Mouse (Mus musculus): ENCODE data around the gene Vkorc1. TPM values are rescaled to one million over a fixed set of nuclear protein-coding genes. Genes with fewer than 3 reads are reported as not detected.
A peak's percentile ranks its signal among the peaks of the same experiment; 100 is the strongest.

The Vkorc1 gene
- polyA plus RNA-seq, 1 experiment from 2014 or later = 77.6 TPM

GRCm38 (mm10) chr7:127870136-127870821 is 25.1 kb downstream of the Vkorc1 start:
- no peaks in the 10 kb centered on the region for H3K27me3 ChIP-seq
- no peak for ATAC-seq (ENCODE audit: low read depth)
- H3K4me3 ChIP-seq = no peak overlapping the region
- no peak overlapping the region for H3K27ac ChIP-seq (replicated peaks)
- no peaks in the 10 kb centered on the region for H3K9me3 ChIP-seq
- H3K9ac ChIP-seq = no peak overlapping the region
- H3K4me1 ChIP-seq (replicated peaks) = peaks cover 33% of the 10 kb centered on the region
- WGBS = 86% methylated on average over 5 of the region's 5 CpGs
- peaks cover 60% of the 10 kb centered on the region for H3K36me3 ChIP-seq
- no peak overlapping the region for H3K4me2 ChIP-seq

GRCm38 (mm10) chr7:127869149-127869810 is 26.1 kb downstream of the Vkorc1 start:
- Histone ChIP-seq H3K9ac (no peak overlapping the region), H3K27me3 (no peaks in the 10 kb centered on the region), H3K4me3 (no peak overlapping the region), H3K36me3 (peaks cover 67% of the 10 kb centered on the region), H3K4me2 (no peak overlapping the region), H3K27ac (replicated peaks) (peak overlapping the region; percentile 64), H3K9me3 (no peaks in the 10 kb centered on the region), H3K4me1 (replicated peaks) (peaks cover 29% of the 10 kb centered on the region)
- no peak for ATAC-seq (ENCODE audit: low read depth)
- WGBS = 73% methylated on average over 3 of the region's 3 CpGs

- Histone ChIP-seq H3K36me3 (peaks cover 70% of the 10 kb centered on the region), H3K4me2 (no peak overlapping the region), H3K4me1 (replicated peaks) (peaks cover 12% of the 10 kb centered on the region), H3K9me3 (no peaks in the 10 kb centered on the region), H3K9ac (no peak overlapping the region), H3K27me3 (no peaks in the 10 kb centered on the region), H3K27ac (replicated peaks) (no peak overlapping the region), H3K4me3 (no peak overlapping the region)
- no peak for ATAC-seq (ENCODE audit: low read depth)
- WGBS = 97% methylated on average over 18 of the region's 18 CpGs
Observed at GRCm38 (mm10) chr7:127867641-127868040, 27.8 kb downstream of the Vkorc1 start.

- H3K4me3 ChIP-seq = no peak overlapping the region
- H3K27ac ChIP-seq (replicated peaks) = no peak overlapping the region
- ATAC-seq (ENCODE audit: low read depth) = no peak
- peaks cover 12% of the 10 kb centered on the region for H3K4me1 ChIP-seq (replicated peaks)
- 93% methylated on average over 12 of the region's 12 CpGs for WGBS
- no peaks in the 10 kb centered on the region for H3K27me3 ChIP-seq
- no peak overlapping the region for H3K9ac ChIP-seq
- H3K9me3 ChIP-seq = no peaks in the 10 kb centered on the region
- H3K4me2 ChIP-seq = no peak overlapping the region
- H3K36me3 ChIP-seq = peaks cover 64% of the 10 kb centered on the region
Observed at GRCm38 (mm10) chr7:127866434-127866833, 29.0 kb downstream of the Vkorc1 start.

GRCm38 (mm10) chr7:127858258-127858657 is 37.2 kb downstream of the Vkorc1 start:
- H3K36me3 ChIP-seq = peaks cover 7% of the 10 kb centered on the region; the same call in 1 of the 2 replicates
- H3K27me3 ChIP-seq = no peaks in the 10 kb centered on the region
- no peak overlapping the region for H3K9ac ChIP-seq
- ATAC-seq (ENCODE audit: low read depth) = no peak
- H3K4me1 ChIP-seq (replicated peaks) = no peaks in the 10 kb centered on the region
- H3K4me2 ChIP-seq = no peak overlapping the region
- H3K4me3 ChIP-seq = no peak overlapping the region
- no peak overlapping the region for H3K27ac ChIP-seq (replicated peaks)
- H3K9me3 ChIP-seq = no peaks in the 10 kb centered on the region
- WGBS = 91% methylated on average over 6 of the region's 6 CpGs

GRCm38 (mm10) chr7:127850906-127851305 is 44.5 kb downstream of the Vkorc1 start:
- H3K36me3 ChIP-seq = no peaks in the 10 kb centered on the region
- no peaks in the 10 kb centered on the region for H3K27me3 ChIP-seq
- H3K4me3 ChIP-seq = no peak overlapping the region
- H3K4me2 ChIP-seq = no peak overlapping the region
- no peaks in the 10 kb centered on the region for H3K9me3 ChIP-seq
- no peak overlapping the region for H3K9ac ChIP-seq
- H3K27ac ChIP-seq (replicated peaks) = no peak overlapping the region
- no peak for ATAC-seq (ENCODE audit: low read depth)
- H3K4me1 ChIP-seq (replicated peaks) = no peaks in the 10 kb centered on the region
- 76% methylated on average over 5 of the region's 5 CpGs for WGBS

GRCm38 (mm10) chr7:127849973-127850875 is 45.2 kb downstream of the Vkorc1 start:
- Histone ChIP-seq H3K4me2 (no peak overlapping the region), H3K9ac (no peak overlapping the region), H3K9me3 (no peaks in the 10 kb centered on the region), H3K4me3 (no peak overlapping the region), H3K36me3 (no peaks in the 10 kb centered on the region), H3K27ac (replicated peaks) (no peak overlapping the region), H3K4me1 (replicated peaks) (no peaks in the 10 kb centered on the region), H3K27me3 (no peaks in the 10 kb centered on the region)
- 80% methylated on average over 6 of the region's 6 CpGs for WGBS
- no peak for ATAC-seq (ENCODE audit: low read depth)

Other genes starting within 250 kb of the Vkorc1 start
- gene Bcl7c, start 186.7 kb downstream of the Vkorc1 start, polyA plus RNA-seq (2015; fragmentation: Nextera tagmentation; extraction: Ambion mirVana) = 41.2 and 44.9 TPM in 2 replicates
- 4.5 and 4.9 TPM in 2 replicates for gene Ctf1, start 182.9 kb downstream of the Vkorc1 start, polyA plus RNA-seq (2015; fragmentation: Nextera tagmentation; extraction: Ambion mirVana)
- gene Ctf2, start 163.5 kb downstream of the Vkorc1 start, polyA plus RNA-seq (2015; fragmentation: Nextera tagmentation; extraction: Ambion mirVana) = not detected in 2 replicates
- 8.0 and 8.8 TPM in 2 replicates for gene Fbxl19, start 151.1 kb downstream of the Vkorc1 start, polyA plus RNA-seq (2015; fragmentation: Nextera tagmentation; extraction: Ambion mirVana)
- gene Orai3, start 125.8 kb downstream of the Vkorc1 start, polyA plus RNA-seq (2015; fragmentation: Nextera tagmentation; extraction: Ambion mirVana) = 9.7 and 9.9 TPM in 2 replicates
- 19.0 and 20.9 TPM in 2 replicates for gene Setd1a, start 118.9 kb downstream of the Vkorc1 start, polyA plus RNA-seq (2015; fragmentation: Nextera tagmentation; extraction: Ambion mirVana)
- gene Gm49388, start 110.0 kb downstream of the Vkorc1 start, polyA plus RNA-seq (2015; fragmentation: Nextera tagmentation; extraction: Ambion mirVana) = not detected in 2 replicates
- 9.5 and 9.8 TPM in 2 replicates for gene Hsd3b7, start 95.0 kb downstream of the Vkorc1 start, polyA plus RNA-seq (2015; fragmentation: Nextera tagmentation; extraction: Ambion mirVana)
- gene Stx4a, start 71.3 kb downstream of the Vkorc1 start, polyA plus RNA-seq (2015; fragmentation: Nextera tagmentation; extraction: Ambion mirVana) = 18.9 and 25.4 TPM in 2 replicates
- gene Stx1b, start 71.1 kb downstream of the Vkorc1 start, polyA plus RNA-seq (2015; fragmentation: Nextera tagmentation; extraction: Ambion mirVana) = 38.4 and 39.8 TPM in 2 replicates
- gene Zfp646, start 19.4 kb downstream of the Vkorc1 start, polyA plus RNA-seq (2015; fragmentation: Nextera tagmentation; extraction: Ambion mirVana) = 10.2 and 12.0 TPM in 2 replicates
- 32.5 and 35.1 TPM in 2 replicates for gene Zfp668, start 18.8 kb downstream of the Vkorc1 start, polyA plus RNA-seq (2015; fragmentation: Nextera tagmentation; extraction: Ambion mirVana)
- 0.70 and 0.87 TPM in 2 replicates for gene Prss53, start 4.6 kb downstream of the Vkorc1 start, polyA plus RNA-seq (2015; fragmentation: Nextera tagmentation; extraction: Ambion mirVana)
- gene Gm21974, start 163 bp downstream of the Vkorc1 start, polyA plus RNA-seq (2015; fragmentation: Nextera tagmentation; extraction: Ambion mirVana) = not detected in 2 replicates
- 55.3 and 64.4 TPM in 2 replicates for gene Bckdk, start 8.5 kb upstream of the Vkorc1 start, polyA plus RNA-seq (2015; fragmentation: Nextera tagmentation; extraction: Ambion mirVana)
- 47.1 and 55.8 TPM in 2 replicates for gene Kat8, start 16.9 kb upstream of the Vkorc1 start, polyA plus RNA-seq (2015; fragmentation: Nextera tagmentation; extraction: Ambion mirVana)
- 0.18 and 0.58 TPM in 2 replicates for gene Prss8, start 34.5 kb upstream of the Vkorc1 start, polyA plus RNA-seq (2015; fragmentation: Nextera tagmentation; extraction: Ambion mirVana)
- gene Prss36, start 51.1 kb upstream of the Vkorc1 start, polyA plus RNA-seq (2015; fragmentation: Nextera tagmentation; extraction: Ambion mirVana) = 13.7 and 14.8 TPM in 2 replicates
- 376 and 434 TPM in 2 replicates for gene Fus, start 71.8 kb upstream of the Vkorc1 start, polyA plus RNA-seq (2015; fragmentation: Nextera tagmentation; extraction: Ambion mirVana)
- 7.0 and 7.4 TPM in 2 replicates for gene Pycard, start 98.2 kb upstream of the Vkorc1 start, polyA plus RNA-seq (2015; fragmentation: Nextera tagmentation; extraction: Ambion mirVana)
- 0.33 TPM in 1 of 2 replicates, not detected in the other for gene Trim72, start 108.3 kb upstream of the Vkorc1 start, polyA plus RNA-seq (2015; fragmentation: Nextera tagmentation; extraction: Ambion mirVana)
- gene Itgam, start 167.0 kb upstream of the Vkorc1 start, polyA plus RNA-seq (2015; fragmentation: Nextera tagmentation; extraction: Ambion mirVana) = 0.98 and 1.0 TPM in 2 replicates
- gene Gm49368, start 167.1 kb upstream of the Vkorc1 start, polyA plus RNA-seq (2015; fragmentation: Nextera tagmentation; extraction: Ambion mirVana) = not detected in 2 replicates
- gene Itgax, start 233.9 kb upstream of the Vkorc1 start, polyA plus RNA-seq (2015; fragmentation: Nextera tagmentation; extraction: Ambion mirVana) = 0.11 TPM in 1 of 2 replicates, not detected in the other